Mouse (Mus musculus): ENCODE measurements at regions not wholly inside any gene's neighbourhood (a gene's known extent, or its start where the extent isn't known, plus 50 kb on each side); places are given as distances from the start of the nearest gene placed in this dataset.

- TF ChIP-seq CTCF (IDR thresholded peaks at IDR 0.05; ENCODE audit: control insufficient read depth, insufficient read depth, insufficient replicate concordance, low read depth, low read length) (no peak), POLR2A (IDR thresholded peaks at IDR 0.05; ENCODE audit: control insufficient read depth, low read depth, low read length) (no peak)
Observed at GRCm38 (mm10) chr13:55904884-55905283, 68.9 kb upstream of the Pitx1 start.

Measured in testis, adult 2 months (tissue).